Mouse (Mus musculus) embryonic facial prominence, embryonic 12.5 days (tissue): ENCODE measurements at regions not wholly inside any gene's neighbourhood (a gene's known extent, or its start where the extent isn't known, plus 50 kb on each side); places are given as distances from the start of the nearest gene placed in this dataset.

Experiments
- ATAC-seq: fragments of 200-750 bp; cut with Nextera tagmentation; 2 replicates; pipeline ENCODE4 v1.8.0; 2017; ENCODE audit not compliant: insufficient number of reproducible peaks, insufficient read depth, low FRiP score, low TSS enrichment
- H3K27ac ChIP-seq: fragments of 300-500 bp; sonication (generic); 2 replicates; pipeline ENCODE4 v1.5.1; 2016; ENCODE audit warnings: mild to moderate bottlenecking
- H3K27me3 ChIP-seq: fragments of 300-500 bp; sonication (generic); 2 replicates; pipeline ENCODE4 v1.6.1; 2016; ENCODE audit warnings: mild to moderate bottlenecking, moderate library complexity
- H3K36me3 ChIP-seq: fragments of 300-500 bp; sonication (generic); 2 replicates; pipeline ENCODE4 v1.6.1; 2016; ENCODE audit warnings: mild to moderate bottlenecking
- H3K4me1 ChIP-seq: fragments of 300-500 bp; sonication (generic); 2 replicates; pipeline ENCODE4 v1.6.1; 2016
- H3K4me2 ChIP-seq: fragments of 300-500 bp; sonication (generic); replicated peaks from 2 replicates; pipeline ENCODE4 v1.6.1; 2016; ENCODE audit warnings: mild to moderate bottlenecking, moderate library complexity
- H3K4me3 ChIP-seq: fragments of 300-500 bp; sonication (generic); 2 replicates; pipeline ENCODE4 v1.5.1; 2016; ENCODE audit warnings: mild to moderate bottlenecking
- H3K9ac ChIP-seq: fragments of 300-500 bp; sonication (generic); 2 replicates; pipeline ENCODE4 v1.6.1; 2016; ENCODE audit warnings: mild to moderate bottlenecking, moderate library complexity
- H3K9me3 ChIP-seq: fragments of 300-500 bp; sonication (generic); 2 replicates; pipeline ENCODE4 v1.6.1; 2016; ENCODE audit warnings: mild to moderate bottlenecking, moderate library complexity
- WGBS: fragments of 180-500 bp; shearing (Covaris S2); methylation state at CpG from one replicate; pipeline ENCODE4 v1.1.7; 2016; 5-methylcytosine and 5-hydroxymethylcytosine counted together

- no peak for ATAC-seq
- H3K9ac ChIP-seq, result no peak overlapping the region
- H3K9me3 ChIP-seq, result no peaks in the 10 kb centered on the region
- H3K27me3 ChIP-seq, result no peaks in the 10 kb centered on the region
- no peak overlapping the region for H3K4me3 ChIP-seq
- no peak overlapping the region for H3K27ac ChIP-seq
- no peaks in the 10 kb centered on the region for H3K4me1 ChIP-seq
- no peak overlapping the region for H3K4me2 ChIP-seq
- WGBS, result 45% methylated on average over 4 of the region's 4 CpGs
- no peaks in the 10 kb centered on the region for H3K36me3 ChIP-seq
Observed at GRCm38 (mm10) chr8:87349781-87350181, 122.6 kb downstream of the Cbln1 start.

GRCm38 (mm10) chr8:87329371-87329770, 143.0 kb downstream of the Cbln1 start:
- ATAC-seq, result no peak
- Histone ChIP-seq H3K4me1 (no peaks in the 10 kb centered on the region), H3K27ac (no peak overlapping the region), H3K9ac (no peak overlapping the region), H3K9me3 (no peaks in the 10 kb centered on the region), H3K27me3 (no peaks in the 10 kb centered on the region), H3K36me3 (no peaks in the 10 kb centered on the region), H3K4me3 (no peak overlapping the region), H3K4me2 (no peak overlapping the region)
- 76% methylated on average over 1 of the region's 1 CpGs for WGBS

GRCm38 (mm10) chr8:87314570-87314969, 157.8 kb downstream of the Cbln1 start:
- Histone ChIP-seq H3K27me3 (no peaks in the 10 kb centered on the region), H3K4me1 (no peaks in the 10 kb centered on the region), H3K9me3 (no peaks in the 10 kb centered on the region), H3K4me2 (no peak overlapping the region), H3K36me3 (no peaks in the 10 kb centered on the region), H3K9ac (no peak overlapping the region), H3K4me3 (no peak overlapping the region), H3K27ac (no peak overlapping the region)
- 65% methylated on average over 3 of the region's 3 CpGs for WGBS
- ATAC-seq, result no peak

GRCm38 (mm10) chr8:87311282-87311681, 161.1 kb downstream of the Cbln1 start:
- Histone ChIP-seq H3K9ac (no peak overlapping the region), H3K4me1 (no peaks in the 10 kb centered on the region), H3K4me2 (no peak overlapping the region), H3K27me3 (no peaks in the 10 kb centered on the region), H3K36me3 (no peaks in the 10 kb centered on the region), H3K9me3 (no peaks in the 10 kb centered on the region), H3K4me3 (no peak overlapping the region), H3K27ac (no peak overlapping the region)
- no peak for ATAC-seq
- 82% methylated on average over 7 of the region's 7 CpGs for WGBS

GRCm38 (mm10) chr8:87308311-87308710, 164.1 kb downstream of the Cbln1 start:
- no peak for ATAC-seq
- Histone ChIP-seq H3K27ac (no peak overlapping the region), H3K9me3 (no peaks in the 10 kb centered on the region), H3K4me3 (no peak overlapping the region), H3K27me3 (no peaks in the 10 kb centered on the region), H3K36me3 (no peaks in the 10 kb centered on the region), H3K4me2 (no peak overlapping the region), H3K9ac (no peak overlapping the region), H3K4me1 (no peaks in the 10 kb centered on the region)
- WGBS, result 64% methylated on average over 3 of the region's 3 CpGs

- WGBS, result 88% methylated on average over 6 of the region's 6 CpGs
- Histone ChIP-seq H3K4me1 (no peaks in the 10 kb centered on the region), H3K36me3 (no peaks in the 10 kb centered on the region), H3K4me3 (no peak overlapping the region), H3K4me2 (no peak overlapping the region), H3K27ac (no peak overlapping the region), H3K27me3 (no peaks in the 10 kb centered on the region), H3K9ac (no peak overlapping the region), H3K9me3 (no peaks in the 10 kb centered on the region)
- no peak for ATAC-seq
Observed at GRCm38 (mm10) chr8:87305001-87305400, 167.4 kb downstream of the Cbln1 start.

- Histone ChIP-seq H3K27me3 (no peaks in the 10 kb centered on the region), H3K4me2 (no peak overlapping the region), H3K27ac (no peak overlapping the region), H3K9me3 (no peaks in the 10 kb centered on the region), H3K9ac (no peak overlapping the region), H3K4me1 (no peaks in the 10 kb centered on the region), H3K4me3 (no peak overlapping the region), H3K36me3 (no peaks in the 10 kb centered on the region)
- WGBS, result 81% methylated on average over 5 of the region's 5 CpGs
- no peak for ATAC-seq
Observed at GRCm38 (mm10) chr8:87303522-87303921, 168.9 kb downstream of the Cbln1 start.

GRCm38 (mm10) chr8:87297761-87298160, 174.6 kb downstream of the Cbln1 start:
- 89% methylated on average over 6 of the region's 6 CpGs for WGBS
- Histone ChIP-seq H3K27ac (no peak overlapping the region), H3K36me3 (no peaks in the 10 kb centered on the region), H3K9ac (no peak overlapping the region), H3K4me2 (no peak overlapping the region), H3K4me3 (no peak overlapping the region), H3K27me3 (no peaks in the 10 kb centered on the region), H3K4me1 (no peaks in the 10 kb centered on the region), H3K9me3 (no peaks in the 10 kb centered on the region)
- no peak for ATAC-seq

- H3K9ac ChIP-seq, result no peak overlapping the region
- no peak overlapping the region for H3K4me2 ChIP-seq
- ATAC-seq, result no peak
- no peaks in the 10 kb centered on the region for H3K4me1 ChIP-seq
- 90% methylated on average over 3 of the region's 3 CpGs for WGBS
- no peaks in the 10 kb centered on the region for H3K36me3 ChIP-seq
- no peaks in the 10 kb centered on the region for H3K9me3 ChIP-seq
- no peaks in the 10 kb centered on the region for H3K27me3 ChIP-seq
- no peak overlapping the region for H3K4me3 ChIP-seq
- no peak overlapping the region for H3K27ac ChIP-seq
Observed at GRCm38 (mm10) chr8:87297331-87297730, 175.1 kb downstream of the Cbln1 start.

GRCm38 (mm10) chr8:87286059-87286458, 186.3 kb downstream of the Cbln1 start:
- 84% methylated on average over 8 of the region's 8 CpGs for WGBS
- no peaks in the 10 kb centered on the region for H3K9me3 ChIP-seq

GRCm38 (mm10) chr8:87284356-87284755, 188.1 kb downstream of the Cbln1 start:
- no peak overlapping the region for H3K27ac ChIP-seq

More at GRCm38 (mm10) chr8:87286059-87286458, 186.3 kb downstream of the Cbln1 start:
- no peaks in the 10 kb centered on the region; the same call in 1 of the 2 replicates for H3K27me3 ChIP-seq
- no peak overlapping the region for H3K4me3 ChIP-seq
- no peak overlapping the region for H3K9ac ChIP-seq
- ATAC-seq, result no peak
- H3K27ac ChIP-seq, result no peak overlapping the region
- H3K4me1 ChIP-seq, result no peaks in the 10 kb centered on the region
- no peaks in the 10 kb centered on the region for H3K36me3 ChIP-seq
- H3K4me2 ChIP-seq, result no peak overlapping the region

GRCm38 (mm10) chr8:87282511-87282910, 189.9 kb downstream of the Cbln1 start:
- no peak for ATAC-seq
- Histone ChIP-seq H3K4me3 (no peak overlapping the region), H3K4me1 (no peaks in the 10 kb centered on the region), H3K4me2 (no peak overlapping the region), H3K9ac (no peak overlapping the region), H3K36me3 (no peaks in the 10 kb centered on the region), H3K27ac (no peak overlapping the region), H3K27me3 (no peaks in the 10 kb centered on the region; the same call in 1 of the 2 replicates), H3K9me3 (no peaks in the 10 kb centered on the region)
- WGBS, result 93% methylated on average over 4 of the region's 4 CpGs

More at GRCm38 (mm10) chr8:87284356-87284755, 188.1 kb downstream of the Cbln1 start:
- Histone ChIP-seq H3K4me1 (no peaks in the 10 kb centered on the region), H3K4me3 (no peak overlapping the region), H3K36me3 (no peaks in the 10 kb centered on the region), H3K9me3 (no peaks in the 10 kb centered on the region), H3K9ac (no peak overlapping the region), H3K4me2 (no peak overlapping the region), H3K27me3 (no peaks in the 10 kb centered on the region; the same call in 1 of the 2 replicates)
- no peak for ATAC-seq
- WGBS, result 44% methylated on average over 4 of the region's 4 CpGs

GRCm38 (mm10) chr8:87273328-87273727, 199.1 kb downstream of the Cbln1 start:
- no peak for ATAC-seq
- 83% methylated on average over 6 of the region's 6 CpGs for WGBS
- H3K36me3 ChIP-seq, result no peaks in the 10 kb centered on the region
- no peak overlapping the region for H3K27ac ChIP-seq
- no peaks in the 10 kb centered on the region for H3K9me3 ChIP-seq
- no peak overlapping the region for H3K4me3 ChIP-seq
- H3K4me1 ChIP-seq, result no peaks in the 10 kb centered on the region
- no peaks in the 10 kb centered on the region for H3K27me3 ChIP-seq
- no peak overlapping the region for H3K9ac ChIP-seq
- H3K4me2 ChIP-seq, result no peak overlapping the region
